In the genomic region with DNA sequence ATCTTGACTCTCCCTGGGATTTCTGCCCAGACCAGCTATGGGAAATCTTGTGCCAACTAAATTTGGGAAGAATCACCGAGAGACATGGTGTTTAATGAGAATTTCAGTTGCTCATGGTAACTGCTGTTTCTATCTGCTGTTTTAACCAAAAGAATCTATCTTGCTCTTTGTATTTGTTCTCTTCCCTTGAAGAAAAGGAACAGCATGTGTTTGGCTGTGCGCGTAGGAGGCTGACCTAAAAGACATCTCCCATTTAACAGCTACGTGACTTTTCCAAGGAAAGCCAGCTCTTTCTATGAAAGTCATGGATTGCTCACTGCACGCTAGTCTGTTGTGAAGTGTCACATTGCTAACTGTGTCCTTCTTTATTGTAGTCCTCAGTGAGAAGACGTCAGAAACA, we compare ENCODE assay signal across 20 mouse cellular contexts.
DNase-seq lines count a peak whose midpoint lies in the region; ATAC-seq and TF ChIP-seq lines count a peak whose summit lies in the region.
"Had no signal": no experiment of that assay in that cellular context is flagged by ENCODE, and none has a peak within 500 bp of the region (broad histone marks: within the 10 kb centered on the region; RNA-seq: fewer than 3 reads in every experiment).

No protein-coding gene starts in this region.

- no peak for ATAC-seq in forebrain, embryonic 16.5 days
- ATAC-seq: forebrain, embryonic 13.5 days; hindbrain, embryonic 16.5 days had no signal

- H3K27ac ChIP-seq in left cerebral cortex, adult 2 months: no peak overlapping the region
- H3K27ac ChIP-seq in forebrain, embryonic 16.5 days (ENCODE audit: low read length): no peak overlapping the region
- H3K27ac ChIP-seq in forebrain, embryonic 10.5 days: no peak overlapping the region
- H3K27ac ChIP-seq: forebrain, embryonic 13.5 days; heart, adult 2 months; limb, embryonic 13.5 days; liver, embryonic 15.5 days; stomach, embryonic 15.5 days had no signal

- H3K4me2 ChIP-seq in forebrain, embryonic 16.5 days (ENCODE audit: low read length): no peak overlapping the region
- H3K4me2 ChIP-seq: forebrain, embryonic 13.5 days; limb, embryonic 13.5 days; liver, embryonic 15.5 days; stomach, embryonic 15.5 days had no signal

- no peaks in the 10 kb centered on the region for H3K4me1 ChIP-seq in forebrain, embryonic 16.5 days (replicated peaks; ENCODE audit: control insufficient read depth, insufficient read depth, low read length)
- H3K4me1 ChIP-seq in forebrain, embryonic 10.5 days: no peaks in the 10 kb centered on the region
- H3K4me1 ChIP-seq: forebrain, embryonic 13.5 days; limb, embryonic 13.5 days; liver, embryonic 15.5 days; stomach, embryonic 15.5 days had no signal

- H3K27me3 ChIP-seq in forebrain, embryonic 16.5 days (replicated peaks; ENCODE audit: control insufficient read depth, insufficient read depth, low read length): no peaks in the 10 kb centered on the region
- no peaks in the 10 kb centered on the region for H3K27me3 ChIP-seq in forebrain, embryonic 10.5 days (ENCODE audit: poor library complexity, severe bottlenecking)
- H3K27me3 ChIP-seq: forebrain, embryonic 13.5 days; limb, embryonic 13.5 days; liver, embryonic 15.5 days; stomach, embryonic 15.5 days had no signal

- WGBS in forebrain, embryonic 16.5 days: 82% methylated on average over 6 of the region's 6 CpGs
- 87% methylated on average over 6 of the region's 6 CpGs for WGBS in forebrain, embryonic 10.5 days

- TF ChIP-seq CTCF in left cerebral cortex, adult 2 months (IDR thresholded peaks at IDR 0.05): no peak

- no peaks in the 10 kb centered on the region for H3K36me3 ChIP-seq in forebrain, embryonic 16.5 days (ENCODE audit: control insufficient read depth, insufficient read depth)
- H3K36me3 ChIP-seq in forebrain, embryonic 10.5 days (replicated peaks): no peaks in the 10 kb centered on the region
- H3K36me3 ChIP-seq: limb, embryonic 13.5 days; liver, embryonic 15.5 days had no signal

- H3K9me3 ChIP-seq in forebrain, embryonic 16.5 days (ENCODE audit: control insufficient read depth, low read length): no peaks in the 10 kb centered on the region
- H3K9me3 ChIP-seq in forebrain, embryonic 10.5 days: no peaks in the 10 kb centered on the region
- H3K9me3 ChIP-seq: forebrain, embryonic 13.5 days; limb, embryonic 13.5 days; liver, embryonic 15.5 days; stomach, embryonic 15.5 days had no signal

- peak; percentile 1 for DNase-seq in cerebellum, adult 9-10 months
- DNase-seq in cerebellum, adult 11-12 months: no peak
- peak; percentile 11 to 13 for DNase-seq in left cerebral cortex, adult 2 months (ENCODE audit: extremely low spot score in 1 of 2, low spot score in 2 of 2)
- DNase-seq in left cerebral cortex, adult 11 months (ENCODE audit: low spot score): no peak
- DNase-seq in left cerebral cortex, adult 8-10 months (ENCODE audit: low spot score in 2 of 2): peak; percentile 3 to 16
- DNase-seq in skeletal muscle tissue, adult 2 months (ENCODE audit: low read depth, low spot score): peak; percentile 41
- DNase-seq in forebrain, embryonic 10.5 days (ENCODE audit: extremely low spot score, low spot score): no peak
- DNase-seq: embryo, embryonic 11 days; heart, adult 2 months; heart, postnatal 10 days; kidney, adult 2 months; kidney, postnatal 4 days; lung, postnatal 14 days; thymus, postnatal 25 days had no signal

- intact Hi-C loops in left cerebral cortex, adult 2 months (cut with DNase I): no loop called here

- no peak overlapping the region for H3K9ac ChIP-seq in forebrain, embryonic 16.5 days (replicated peaks; ENCODE audit: low read depth, low read length)
- H3K9ac ChIP-seq: forebrain, embryonic 13.5 days; limb, embryonic 13.5 days; liver, embryonic 15.5 days; stomach, embryonic 15.5 days had no signal

- H3K4me3 ChIP-seq in left cerebral cortex, adult 2 months: no peak overlapping the region
- H3K4me3 ChIP-seq in forebrain, embryonic 16.5 days (replicated peaks; ENCODE audit: low read length): no peak overlapping the region
- H3K4me3 ChIP-seq in forebrain, embryonic 10.5 days: no peak overlapping the region
- H3K4me3 ChIP-seq: forebrain, embryonic 13.5 days; heart, adult 2 months; limb, embryonic 13.5 days; liver, embryonic 15.5 days; stomach, embryonic 15.5 days had no signal

Comparison
In these comparisons a context has a peak if more than half of its experiments do, and no peak if none do; other contexts are left out.
1. DNase-seq: peak in cerebellum, adult 9-10 months (single experiment), left cerebral cortex, adult 2 months (2 of 2), left cerebral cortex, adult 8-10 months (2 of 2) and skeletal muscle tissue, adult 2 months (single experiment); none in cerebellum, adult 11-12 months (single experiment), left cerebral cortex, adult 11 months (single experiment) and forebrain, embryonic 10.5 days (single experiment).